Mouse (Mus musculus): Measurements from ENCODE around the gene Chchd5. TPM values are rescaled to one million over a fixed set of nuclear protein-coding genes. Genes with fewer than 3 reads are reported as not detected.

Gene Chchd5
- polyA plus RNA-seq, 1 experiment, result 34.8 TPM

GRCm38 (mm10) chr2:129152751-129153150 lies 23.3 kb downstream of the Chchd5 start:
- no peak for DNase-seq (ENCODE audit: low read depth)

GRCm38 (mm10) chr2:129164815-129165214 lies 35.3 kb downstream of the Chchd5 start:
- no peak for DNase-seq (ENCODE audit: low read depth)

- DNase-seq (ENCODE audit: low read depth), result no peak
These were observed 37.3 kb downstream of the Chchd5 start for GRCm38 (mm10) chr2:129166466-129167463.

- DNase-seq (ENCODE audit: low read depth), result no peak
These were observed 43.9 kb downstream of the Chchd5 start for GRCm38 (mm10) chr2:129173386-129173785.

- no peak for DNase-seq (ENCODE audit: low read depth)
These were observed 45.0 kb downstream of the Chchd5 start for GRCm38 (mm10) chr2:129174474-129174873.

GRCm38 (mm10) chr2:129175636-129176035 lies 46.1 kb downstream of the Chchd5 start:
- DNase-seq (ENCODE audit: low read depth), result no peak

GRCm38 (mm10) chr2:129176676-129177420 lies 47.3 kb downstream of the Chchd5 start:
- no peak for DNase-seq (ENCODE audit: low read depth)

GRCm38 (mm10) chr2:129177661-129178060 lies 48.2 kb downstream of the Chchd5 start:
- no peak for DNase-seq (ENCODE audit: low read depth)

- DNase-seq (ENCODE audit: low read depth), result no peak
These were observed 48.8 kb downstream of the Chchd5 start for GRCm38 (mm10) chr2:129178182-129178908.

- no peak for DNase-seq (ENCODE audit: low read depth)
These were observed 50.7 kb downstream of the Chchd5 start for GRCm38 (mm10) chr2:129179946-129180853.

- DNase-seq (ENCODE audit: low read depth), result no peak
These were observed 52.0 kb downstream of the Chchd5 start for GRCm38 (mm10) chr2:129181509-129181908.

GRCm38 (mm10) chr2:129182412-129182811 lies 52.9 kb downstream of the Chchd5 start:
- DNase-seq (ENCODE audit: low read depth), result no peak

- no peak for DNase-seq (ENCODE audit: low read depth)
These were observed 54.1 kb downstream of the Chchd5 start for GRCm38 (mm10) chr2:129183561-129184031.

Other genes starting within 250 kb of the Chchd5 start
- gene Zc3h8, start 185.6 kb upstream of the Chchd5 start, polyA plus RNA-seq (2012; rRNA removed), result 1.6 TPM in 2 replicates
- 2.2 and 3.8 TPM in 2 replicates for gene Zc3h6, start 162.3 kb upstream of the Chchd5 start, polyA plus RNA-seq (2012; rRNA removed)
- gene Gm10762, start 162.0 kb upstream of the Chchd5 start, polyA plus RNA-seq (2012; rRNA removed), result 3.9 and 4.4 TPM in 2 replicates
- 0.18 and 0.19 TPM in 2 replicates for gene Vinac1, start 81.5 kb upstream of the Chchd5 start, polyA plus RNA-seq (2012; rRNA removed)
- 4.8 and 6.4 TPM in 2 replicates for gene Ttl, start 63.8 kb upstream of the Chchd5 start, polyA plus RNA-seq (2012; rRNA removed)
- 17.4 and 18.6 TPM in 2 replicates for gene Polr1b, start 28.7 kb upstream of the Chchd5 start, polyA plus RNA-seq (2012; rRNA removed)
- 15.0 and 15.6 TPM in 2 replicates for gene Slc20a1, start 69.1 kb downstream of the Chchd5 start, polyA plus RNA-seq (2012; rRNA removed)
- 0.24 and 0.38 TPM in 2 replicates for gene Ckap2l, start 167.5 kb downstream of the Chchd5 start, polyA plus RNA-seq (2012; rRNA removed)
- gene Il1a, start 180.3 kb downstream of the Chchd5 start, polyA plus RNA-seq (2012; rRNA removed), result 0.05 and 0.18 TPM in 2 replicates
- gene Il1b, start 241.4 kb downstream of the Chchd5 start, polyA plus RNA-seq (2012; rRNA removed), result 0.37 and 1.1 TPM in 2 replicates

All from gonadal fat pad, adult 2 months (tissue).